Mouse (Mus musculus) brain, embryonic 14.5 days (tissue): ENCODE results near the gene Spag6. TPM values are rescaled to one million over a fixed set of nuclear protein-coding genes. Genes with fewer than 3 reads are reported as not detected.

Experiments
- DNase-seq: peaks from one replicate; pipeline ENCODE4 v3.0.0-alpha.2; 2011; ENCODE audit warnings: low read depth
- CTCF ChIP-seq: fragments of 200-500 bp; IDR thresholded peaks from 2 replicates; pipeline ENCODE4 v1.5.1; 2012; ENCODE audit warnings: inconsistent platforms, mild to moderate bottlenecking, moderate library complexity, borderline replicate concordance; ENCODE audit not compliant: insufficient read depth, insufficient read length; ENCODE audit errors: extremely low read depth
- POLR2A ChIP-seq: fragments of 200-500 bp; IDR thresholded peaks from 2 replicates; pipeline ENCODE4 v1.6.1; 2012; ENCODE audit warnings: mild to moderate bottlenecking, inconsistent platforms, borderline replicate concordance; ENCODE audit not compliant: poor library complexity, insufficient read depth, insufficient read length, severe bottlenecking; ENCODE audit errors: extremely low read depth
- polyA plus RNA-seq: library from polyadenylated mRNA; depleted of rRNA; stranded (reverse); fragments of >200 nt; gene quantifications from 2 replicates; pipeline ENCODE4 v1.2.3, GENCODE M21; 2012; rRNA removed

The Spag6 gene
- polyA plus RNA-seq, 1 experiment, result 0.12 TPM

GRCm38 (mm10) chr2:18766441-18766820 lies 72.6 kb downstream of the Spag6 start:
- DNase-seq, result no peak
- TF ChIP-seq CTCF (no peak), POLR2A (no peak)

- DNase-seq, result peak; percentile 95
- TF ChIP-seq CTCF (0 out of 2 replicates have a peak, but pooled peaks have one; percentile 4), POLR2A (peak; percentile 86)
Measured at GRCm38 (mm10) chr2:18766821-18767541, 73.1 kb downstream of the Spag6 start.

GRCm38 (mm10) chr2:18768414-18768813 lies 74.6 kb downstream of the Spag6 start:
- TF ChIP-seq CTCF (no peak), POLR2A (no peak)

GRCm38 (mm10) chr2:18772413-18772812 lies 78.6 kb downstream of the Spag6 start:
- TF ChIP-seq POLR2A (no peak), CTCF (no peak)
- no peak for DNase-seq

More at GRCm38 (mm10) chr2:18768414-18768813, 74.6 kb downstream of the Spag6 start:
- no peak for DNase-seq

GRCm38 (mm10) chr2:18774326-18774725 lies 80.5 kb downstream of the Spag6 start:
- TF ChIP-seq CTCF, result no peak
- TF ChIP-seq POLR2A, result no peak
- no peak for DNase-seq

GRCm38 (mm10) chr2:18778220-18778619 lies 84.4 kb downstream of the Spag6 start:
- DNase-seq, result peak; percentile 96
- no peak for TF ChIP-seq CTCF
- no peak for TF ChIP-seq POLR2A

- no peak for TF ChIP-seq CTCF
- TF ChIP-seq POLR2A, result no peak
- DNase-seq, result no peak
Measured at GRCm38 (mm10) chr2:18779830-18780229, 86.0 kb downstream of the Spag6 start.

GRCm38 (mm10) chr2:18781296-18781695 lies 87.5 kb downstream of the Spag6 start:
- TF ChIP-seq POLR2A (no peak), CTCF (no peak)
- DNase-seq, result peak; percentile 33

GRCm38 (mm10) chr2:18794261-18794660 lies 100.4 kb downstream of the Spag6 start:
- no peak for DNase-seq
- TF ChIP-seq POLR2A (no peak), CTCF (no peak)

- peak; percentile 71 for DNase-seq
- no peak for TF ChIP-seq POLR2A
- TF ChIP-seq CTCF, result no peak
Measured at GRCm38 (mm10) chr2:18797776-18798175, 103.9 kb downstream of the Spag6 start.

- TF ChIP-seq POLR2A (no peak), CTCF (no peak)
Measured at GRCm38 (mm10) chr2:18799265-18799965, 105.6 kb downstream of the Spag6 start.

More at GRCm38 (mm10) chr2:18799265-18799965, 105.6 kb downstream of the Spag6 start:
- DNase-seq, result no peak

Other genes with a start within 250 kb of the Spag6 start
- gene Commd3, start 21.6 kb upstream of the Spag6 start, polyA plus RNA-seq, result 114 and 143 TPM in 2 replicates
- gene Bmi1, start 17.0 kb upstream of the Spag6 start, polyA plus RNA-seq, result 75.4 and 93.2 TPM in 2 replicates